Mouse (Mus musculus): Measurements from ENCODE around the gene Ubap1l.

DNA sequence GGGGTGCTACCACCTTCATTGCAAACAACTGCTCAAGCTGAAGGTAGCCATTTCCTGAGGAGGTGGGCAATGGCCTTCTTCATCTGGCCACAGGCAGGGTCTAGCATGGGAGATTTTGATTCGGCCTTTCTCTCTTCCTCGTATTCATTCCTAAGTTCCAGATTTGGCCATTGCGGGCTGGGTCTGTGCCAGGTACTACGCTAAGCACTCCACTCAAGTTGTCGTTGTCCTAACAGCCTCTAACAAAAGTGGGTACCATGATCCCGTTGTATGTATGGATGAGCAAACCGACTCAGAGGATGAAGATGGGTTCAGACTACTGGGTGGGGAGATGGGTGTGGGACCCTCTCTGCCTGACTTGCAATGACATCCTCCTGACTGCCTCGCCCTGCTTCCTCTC, 49.5 kb downstream of the Ubap1l start:
- TF ChIP-seq ZNF384 (IDR thresholded peaks at IDR 0.05; ENCODE audit: low read depth, low read length) (no peak), MAFK (IDR thresholded peaks at IDR 0.05; ENCODE audit: insufficient read depth, low read depth, low read length) (no peak), HCFC1 (IDR thresholded peaks at IDR 0.05; ENCODE audit: borderline replicate concordance, insufficient read depth, low read length) (no peak)
